Mouse (Mus musculus): ENCODE results near the gene Panx3.

The Panx3 gene

GRCm38 (mm10) chr9:37632305-37632704, 36.7 kb downstream of the Panx3 start:
- no peak for DNase-seq (ENCODE audit: low read depth)

GRCm38 (mm10) chr9:37629941-37630340, 39.1 kb downstream of the Panx3 start:
- DNase-seq (ENCODE audit: low read depth), result peak; percentile 62

- DNase-seq (ENCODE audit: low read depth), result no peak
Measured at GRCm38 (mm10) chr9:37628581-37628980, 40.5 kb downstream of the Panx3 start.

GRCm38 (mm10) chr9:37627263-37627662, 41.8 kb downstream of the Panx3 start:
- no peak for DNase-seq (ENCODE audit: low read depth)

GRCm38 (mm10) chr9:37626103-37626567, 42.9 kb downstream of the Panx3 start:
- DNase-seq (ENCODE audit: low read depth), result no peak

- no peak for DNase-seq (ENCODE audit: low read depth)
Measured at GRCm38 (mm10) chr9:37625641-37626040, 43.4 kb downstream of the Panx3 start.

GRCm38 (mm10) chr9:37625129-37625528, 43.9 kb downstream of the Panx3 start:
- no peak for DNase-seq (ENCODE audit: low read depth)

GRCm38 (mm10) chr9:37624502-37624901, 44.5 kb downstream of the Panx3 start:
- no peak for DNase-seq (ENCODE audit: low read depth)

- no peak for DNase-seq (ENCODE audit: low read depth)
Measured at GRCm38 (mm10) chr9:37623981-37624380, 45.1 kb downstream of the Panx3 start.

- no peak for DNase-seq (ENCODE audit: low read depth)
Measured at GRCm38 (mm10) chr9:37621290-37621689, 47.7 kb downstream of the Panx3 start.

GRCm38 (mm10) chr9:37616770-37617169, 52.3 kb downstream of the Panx3 start:
- DNase-seq (ENCODE audit: low read depth), result peak; percentile 72

- no peak for DNase-seq (ENCODE audit: low read depth)
Measured at GRCm38 (mm10) chr9:37615220-37615619, 53.8 kb downstream of the Panx3 start.

GRCm38 (mm10) chr9:37614316-37614715, 54.7 kb downstream of the Panx3 start:
- DNase-seq (ENCODE audit: low read depth), result peak; percentile 19

- DNase-seq (ENCODE audit: low read depth), result no peak
Measured at GRCm38 (mm10) chr9:37613911-37614280, 55.1 kb downstream of the Panx3 start.

GRCm38 (mm10) chr9:37613182-37613910, 55.7 kb downstream of the Panx3 start, which contains the start of gene Spa17:
Gene Spa17 (minus strand): TSS chr9:37613722.
- DNase-seq (ENCODE audit: low read depth), result peak; percentile 97

Measured in 416B (cell line).